Mouse (Mus musculus) splenic B cell, adult 2 months (primary cell): ENCODE data around the gene Fer.

Source experiments
- DNase-seq: peaks from one replicate; pipeline ENCODE4 v3.0.0-alpha.2; 2011; ENCODE audit warnings: low read depth, low spot score
- H3K27me3 ChIP-seq: 2 replicates; pipeline ENCODE4 v1.6.1; 2012; ENCODE audit warnings: mild to moderate bottlenecking, low read length, moderate library complexity, mixed read lengths; ENCODE audit not compliant: control insufficient read depth, poor library complexity, insufficient read depth, severe bottlenecking
- H3K36me3 ChIP-seq: 2 replicates; pipeline ENCODE4 v1.6.1; 2012; ENCODE audit warnings: mild to moderate bottlenecking, low read length, moderate library complexity, mixed read lengths; ENCODE audit not compliant: control insufficient read depth, poor library complexity, insufficient read depth, severe bottlenecking

Gene Fer

GRCm38 (mm10) chr17:64140063-64140850 lies 277.4 kb downstream of the Fer start:
- Histone ChIP-seq H3K36me3 (no peaks in the 10 kb centered on the region), H3K27me3 (no peaks in the 10 kb centered on the region)
- no peak for DNase-seq

GRCm38 (mm10) chr17:64141856-64142255 lies 279.0 kb downstream of the Fer start:
- no peak for DNase-seq
- Histone ChIP-seq H3K27me3 (no peaks in the 10 kb centered on the region), H3K36me3 (no peaks in the 10 kb centered on the region)

GRCm38 (mm10) chr17:64146409-64146808 lies 283.5 kb downstream of the Fer start:
- Histone ChIP-seq H3K27me3 (no peaks in the 10 kb centered on the region), H3K36me3 (no peaks in the 10 kb centered on the region)
- no peak for DNase-seq

GRCm38 (mm10) chr17:64150717-64151116 lies 287.9 kb downstream of the Fer start:
- Histone ChIP-seq H3K36me3 (no peaks in the 10 kb centered on the region; the same call in 1 of the 2 replicates), H3K27me3 (no peaks in the 10 kb centered on the region)
- no peak for DNase-seq

- Histone ChIP-seq H3K36me3 (no peaks in the 10 kb centered on the region), H3K27me3 (no peaks in the 10 kb centered on the region)
- no peak for DNase-seq
Observed at GRCm38 (mm10) chr17:64167731-64168130, 304.9 kb downstream of the Fer start.

- no peaks in the 10 kb centered on the region for H3K36me3 ChIP-seq
- no peak for DNase-seq
Observed at GRCm38 (mm10) chr17:64170019-64170418, 307.2 kb downstream of the Fer start.

GRCm38 (mm10) chr17:64172474-64172873 lies 309.6 kb downstream of the Fer start:
- DNase-seq, result no peak
- Histone ChIP-seq H3K36me3 (no peaks in the 10 kb centered on the region), H3K27me3 (no peaks in the 10 kb centered on the region)

More at GRCm38 (mm10) chr17:64170019-64170418, 307.2 kb downstream of the Fer start:
- no peaks in the 10 kb centered on the region for H3K27me3 ChIP-seq

- no peaks in the 10 kb centered on the region for H3K36me3 ChIP-seq
- no peaks in the 10 kb centered on the region for H3K27me3 ChIP-seq
- no peak for DNase-seq
Observed at GRCm38 (mm10) chr17:64180546-64180945, 317.7 kb downstream of the Fer start.

- Histone ChIP-seq H3K27me3 (no peaks in the 10 kb centered on the region), H3K36me3 (no peaks in the 10 kb centered on the region)
- DNase-seq, result no peak
Observed at GRCm38 (mm10) chr17:64181291-64181690, 318.4 kb downstream of the Fer start.

- no peaks in the 10 kb centered on the region for H3K27me3 ChIP-seq
- no peak for DNase-seq
- H3K36me3 ChIP-seq, result no peaks in the 10 kb centered on the region
Observed at GRCm38 (mm10) chr17:64182599-64182998, 319.7 kb downstream of the Fer start.

- no peak for DNase-seq
- Histone ChIP-seq H3K36me3 (no peaks in the 10 kb centered on the region), H3K27me3 (no peaks in the 10 kb centered on the region)
Observed at GRCm38 (mm10) chr17:64183196-64183595, 320.3 kb downstream of the Fer start.
